Mouse (Mus musculus) embryonic fibroblast, embryonic 13.5 days (primary cell): Measurements from ENCODE around the gene Zfhx3. TPM values are rescaled to one million over a fixed set of nuclear protein-coding genes. Genes with fewer than 3 reads are reported as not detected.

ENCODE experiments used
- H3K27ac ChIP-seq: 2 replicates; pipeline ENCODE4 v1.5.1; 2012; ENCODE audit warnings: low read length, control low read depth, inconsistent platforms; ENCODE audit not compliant: insufficient read depth
- H3K4me1 ChIP-seq: 2 replicates; pipeline ENCODE4 v1.6.1; 2011; ENCODE audit warnings: low read length; ENCODE audit not compliant: control insufficient read depth, insufficient read depth
- H3K4me3 ChIP-seq: 2 replicates; pipeline ENCODE4 v1.5.1; 2011; ENCODE audit warnings: mild to moderate bottlenecking, control low read depth, low read length; ENCODE audit not compliant: insufficient read depth
- CTCF ChIP-seq: IDR thresholded peaks from 2 replicates; pipeline ENCODE4 v1.5.1; 2011; ENCODE audit warnings: mild to moderate bottlenecking, control low read depth, low read length, moderate library complexity, borderline replicate concordance; ENCODE audit not compliant: insufficient read depth
- POLR2A ChIP-seq: IDR thresholded peaks from 2 replicates; pipeline ENCODE4 v1.6.1; 2011; ENCODE audit warnings: low read depth, mild to moderate bottlenecking, control low read depth, low read length, moderate library complexity
- polyA plus RNA-seq: library from polyadenylated mRNA; stranded (reverse); fragments of >200 nt; gene quantifications from 2 replicates; pipeline ENCODE4 v1.2.4, GENCODE M21; 2011; ENCODE audit warnings: low read depth; ENCODE audit not compliant: missing spikeins, insufficient read length

Gene Zfhx3
- polyA plus RNA-seq, 1 experiment: 30.6 TPM

- TF ChIP-seq POLR2A: no peak
- TF ChIP-seq CTCF: no peak
- no peak overlapping the region for H3K4me3 ChIP-seq
- H3K4me1 ChIP-seq: no peaks in the 10 kb centered on the region; the same call in none of the 2 replicates
- H3K27ac ChIP-seq: no peak overlapping the region; the same call in 1 of the 2 replicates
Measured at GRCm38 (mm10) chr8:108028440-108028839, 86.0 kb downstream of the Zfhx3 start.

- no peak overlapping the region for H3K27ac ChIP-seq
- TF ChIP-seq CTCF (no peak), POLR2A (no peak)
- H3K4me1 ChIP-seq: no peaks in the 10 kb centered on the region; the same call in none of the 2 replicates
- H3K4me3 ChIP-seq: no peak overlapping the region
Measured at GRCm38 (mm10) chr8:108031159-108031558, 88.7 kb downstream of the Zfhx3 start.

GRCm38 (mm10) chr8:108034070-108034469 is 91.6 kb downstream of the Zfhx3 start:
- no peak overlapping the region for H3K4me3 ChIP-seq
- no peak overlapping the region for H3K27ac ChIP-seq
- TF ChIP-seq POLR2A (no peak), CTCF (no peak)
- no peaks in the 10 kb centered on the region for H3K4me1 ChIP-seq

GRCm38 (mm10) chr8:108034726-108035125 is 92.3 kb downstream of the Zfhx3 start:
- TF ChIP-seq POLR2A (no peak), CTCF (no peak)
- Histone ChIP-seq H3K4me1 (no peaks in the 10 kb centered on the region), H3K4me3 (no peak overlapping the region), H3K27ac (no peak overlapping the region)

GRCm38 (mm10) chr8:108043618-108044017 is 101.2 kb downstream of the Zfhx3 start:
- H3K4me3 ChIP-seq: no peak overlapping the region
- H3K27ac ChIP-seq: peak overlapping the region; percentile 76
- TF ChIP-seq POLR2A (no peak), CTCF (no peak)
- H3K4me1 ChIP-seq: peaks cover 10% of the 10 kb centered on the region; the same call in 1 of the 2 replicates

- H3K27ac ChIP-seq: peak overlapping the region; percentile 76
Measured at GRCm38 (mm10) chr8:108044185-108044584, 101.7 kb downstream of the Zfhx3 start.

GRCm38 (mm10) chr8:108056241-108056640 is 113.8 kb downstream of the Zfhx3 start:
- Histone ChIP-seq H3K27ac (no peak overlapping the region), H3K4me1 (no peaks in the 10 kb centered on the region)
- TF ChIP-seq CTCF (no peak), POLR2A (no peak)

More at GRCm38 (mm10) chr8:108044185-108044584, 101.7 kb downstream of the Zfhx3 start:
- Histone ChIP-seq H3K4me3 (no peak overlapping the region), H3K4me1 (peaks cover 10% of the 10 kb centered on the region; the same call in 1 of the 2 replicates)
- TF ChIP-seq CTCF: no peak
- no peak for TF ChIP-seq POLR2A

GRCm38 (mm10) chr8:108061972-108062371 is 119.5 kb downstream of the Zfhx3 start:
- Histone ChIP-seq H3K4me1 (no peaks in the 10 kb centered on the region), H3K27ac (no peak overlapping the region), H3K4me3 (no peak overlapping the region)
- TF ChIP-seq POLR2A (no peak), CTCF (no peak)

More at GRCm38 (mm10) chr8:108056241-108056640, 113.8 kb downstream of the Zfhx3 start:
- H3K4me3 ChIP-seq: no peak overlapping the region

- no peak overlapping the region for H3K27ac ChIP-seq
- peaks cover 4% of the 10 kb centered on the region; the same call in 1 of the 2 replicates for H3K4me1 ChIP-seq
- TF ChIP-seq CTCF (no peak), POLR2A (no peak)
- H3K4me3 ChIP-seq: no peak overlapping the region
Measured at GRCm38 (mm10) chr8:108067111-108067510, 124.7 kb downstream of the Zfhx3 start.

GRCm38 (mm10) chr8:108068195-108068594 is 125.8 kb downstream of the Zfhx3 start:
- Histone ChIP-seq H3K4me1 (peaks cover 4% of the 10 kb centered on the region; the same call in 1 of the 2 replicates), H3K27ac (no peak overlapping the region)

More at GRCm38 (mm10) chr8:108068195-108068594, 125.8 kb downstream of the Zfhx3 start:
- TF ChIP-seq POLR2A (no peak), CTCF (no peak)
- H3K4me3 ChIP-seq: no peak overlapping the region
